Mouse (Mus musculus) limb, embryonic 14.5 days (tissue): ENCODE results near the gene Lst1. TPM values are rescaled to one million over a fixed set of nuclear protein-coding genes. Genes with fewer than 3 reads are reported as not detected.
A peak's percentile ranks its signal among the peaks of the same experiment; 100 is the strongest.

Experiments used
- ATAC-seq: fragments of 200-750 bp; cut with Nextera tagmentation; 2 replicates; pipeline ENCODE4 v1.8.0; 2017; ENCODE audit warnings: low read depth, moderate number of reproducible peaks, moderate TSS enrichment; ENCODE audit not compliant: low FRiP score
- DNase-seq: peaks from one replicate; pipeline ENCODE4 v3.0.0-alpha.2; 2015; ENCODE audit warnings: low spot score
- H3K27ac ChIP-seq: fragments of 300-500 bp; sonication (generic); replicated peaks from 2 replicates; pipeline ENCODE4 v1.5.1; 2014; ENCODE audit warnings: low read depth, mild to moderate bottlenecking, low read length, moderate library complexity, mixed read lengths
- H3K27me3 ChIP-seq: fragments of 300-500 bp; sonication (generic); 2 replicates; pipeline ENCODE4 v1.6.1; 2014; ENCODE audit warnings: low read length, mixed read lengths; ENCODE audit not compliant: control insufficient read depth, insufficient read depth
- H3K36me3 ChIP-seq: fragments of 300-500 bp; sonication (generic); 2 replicates; pipeline ENCODE4 v1.6.1; 2014; ENCODE audit warnings: mild to moderate bottlenecking, low read length, moderate library complexity, mixed read lengths; ENCODE audit not compliant: control insufficient read depth, insufficient read depth
- H3K4me1 ChIP-seq: fragments of 300-500 bp; sonication (generic); 2 replicates; pipeline ENCODE4 v1.6.1; 2014; ENCODE audit warnings: antibody characterized with exemption, low read length, mixed read lengths; ENCODE audit not compliant: control insufficient read depth, insufficient read depth
- H3K4me2 ChIP-seq: fragments of 300-500 bp; sonication (generic); replicated peaks from 2 replicates; pipeline ENCODE4 v1.6.1; 2014; ENCODE audit warnings: low read depth, mild to moderate bottlenecking, low read length, moderate library complexity; ENCODE audit not compliant: severe bottlenecking
- H3K4me3 ChIP-seq: fragments of 300-500 bp; sonication (generic); replicated peaks from 2 replicates; pipeline ENCODE4 v1.5.1; 2014; ENCODE audit warnings: low read length
- H3K9ac ChIP-seq: fragments of 300-500 bp; sonication (generic); 2 replicates; pipeline ENCODE4 v1.6.1; 2014; ENCODE audit warnings: mild to moderate bottlenecking, low read depth, low read length, moderate library complexity; ENCODE audit not compliant: severe bottlenecking
- H3K9me3 ChIP-seq: fragments of 300-500 bp; sonication (generic); 2 replicates; pipeline ENCODE4 v1.6.1; 2016; ENCODE audit warnings: low read length; ENCODE audit not compliant: control insufficient read depth
- POLR2A ChIP-seq: fragments of 200-500 bp; IDR thresholded peaks from 2 replicates; pipeline ENCODE4 v1.8.0; 2012; ENCODE audit warnings: inconsistent platforms, mild to moderate bottlenecking, moderate library complexity, borderline replicate concordance; ENCODE audit not compliant: insufficient read depth, insufficient read length; ENCODE audit errors: extremely low read depth
- WGBS: fragments of 180-500 bp; shearing (Covaris S2); extraction: QIAGEN DNeasy Blood & Tissue Kit; methylation state at CpG from one replicate; pipeline ENCODE4 v1.1.7; 2014; 5-methylcytosine and 5-hydroxymethylcytosine counted together
- polyA plus RNA-seq, 2 experiments: library from polyadenylated mRNA; depleted of rRNA in 1 of 2; stranded (reverse) in 1 of 2; unstranded in 1 of 2; fragments of >200 nt; fragmentation: Nextera tagmentation in 1 of 2; extraction: Ambion mirVana in 1 of 2; gene quantifications; 2 replicates each; pipeline versions ENCODE4 v1.2.1 to v1.2.3; 2012 to 2014

Lst1 gene
- polyA plus RNA-seq, 2 experiments = 21.8 to 29.2 TPM

GRCm38 (mm10) chr17:35165451-35166155, 22.6 kb downstream of the Lst1 start:
- 21% methylated on average over 12 of the region's 12 CpGs for WGBS
- Histone ChIP-seq H3K27me3 (no peaks in the 10 kb centered on the region), H3K4me2 (peak overlapping the region; percentile 48), H3K9ac (peak overlapping the region; percentile 99), H3K4me3 (peak overlapping the region; percentile 99), H3K4me1 (peaks cover 14% of the 10 kb centered on the region), H3K36me3 (peaks cover 21% of the 10 kb centered on the region), H3K9me3 (no peaks in the 10 kb centered on the region), H3K27ac (peak overlapping the region; percentile 96)
- no peak for TF ChIP-seq POLR2A
- no peak for DNase-seq
- ATAC-seq = no peak

DNA sequence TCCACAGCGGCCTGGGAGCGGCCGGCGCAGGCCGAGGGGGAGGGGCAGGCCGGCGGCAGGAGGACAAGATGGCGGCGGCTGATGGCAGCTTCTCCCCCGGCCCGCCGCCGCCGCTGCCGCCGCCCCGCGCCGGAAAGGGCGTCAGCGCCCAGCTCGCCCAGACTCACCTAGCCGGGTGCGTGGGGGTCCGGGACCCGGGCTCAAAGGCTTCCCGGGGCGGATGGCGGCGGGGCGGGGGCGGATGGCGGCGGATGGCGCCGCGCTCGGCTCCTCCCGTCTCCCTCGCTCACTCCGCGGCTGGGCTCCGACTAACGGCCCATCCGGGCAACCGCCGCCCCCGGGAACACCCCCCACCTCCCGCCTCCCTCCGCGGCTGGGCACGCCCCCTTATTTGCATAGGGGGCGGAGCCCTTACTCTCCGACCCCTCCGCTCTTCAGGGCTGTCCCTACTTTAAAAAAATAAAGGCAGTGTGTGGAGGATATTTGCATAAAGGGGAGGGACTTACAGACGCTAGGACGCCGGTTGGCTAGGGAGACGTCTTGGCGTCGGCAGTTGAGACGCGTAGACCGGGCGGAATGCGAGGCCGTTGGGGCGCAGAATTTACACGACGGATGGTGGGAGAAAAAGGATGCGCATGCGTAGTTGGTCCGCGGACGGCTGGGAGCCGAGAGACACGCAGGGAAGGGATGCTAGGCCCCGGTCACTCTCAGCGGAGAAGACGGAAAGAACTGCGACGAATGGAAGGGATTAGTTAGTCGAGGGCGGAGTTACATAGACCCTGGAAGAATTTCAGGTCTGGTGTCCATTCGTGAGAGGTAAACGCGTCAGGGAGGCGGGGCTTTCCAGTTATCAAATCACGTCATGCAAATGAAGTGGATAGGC, 23.4 kb downstream of the Lst1 start, which contains the start of gene Prrc2a:
Prrc2a (minus strand) TSS at position 330 of the 883 bp plus-strand sequence.
- peaks cover 14% of the 10 kb centered on the region for H3K4me1 ChIP-seq
- no peaks in the 10 kb centered on the region for H3K9me3 ChIP-seq
- peaks cover 29% of the 10 kb centered on the region for H3K36me3 ChIP-seq
- H3K27ac ChIP-seq = peak within 1 kb of the TSS; percentile 96
- peak within 1 kb of the TSS; percentile 99 for H3K9ac ChIP-seq
- no peaks in the 10 kb centered on the region for H3K27me3 ChIP-seq
- 0% methylated on average over 46 of the region's 89 CpGs for WGBS
- peak; percentile 96 for ATAC-seq
- peak; percentile 53; the same call in 1 of the 2 replicates for TF ChIP-seq POLR2A
- H3K4me3 ChIP-seq = peak within 1 kb of the TSS; percentile 99
- H3K4me2 ChIP-seq = peak within 1 kb of the TSS; percentile 85
- DNase-seq = peak; percentile 98

- H3K27ac ChIP-seq = peak overlapping the region; percentile 93
- peak overlapping the region; percentile 99 for H3K4me3 ChIP-seq
- TF ChIP-seq POLR2A = no peak
- ATAC-seq (no peak), DNase-seq (no peak)
- peaks cover 14% of the 10 kb centered on the region for H3K4me1 ChIP-seq
- WGBS = 0% methylated on average over 9 of the region's 28 CpGs
- peak overlapping the region; percentile 99 for H3K9ac ChIP-seq
- H3K36me3 ChIP-seq = peaks cover 36% of the 10 kb centered on the region
- no peaks in the 10 kb centered on the region for H3K9me3 ChIP-seq
- no peaks in the 10 kb centered on the region for H3K27me3 ChIP-seq
- peak overlapping the region; percentile 85 for H3K4me2 ChIP-seq
These were observed 24.0 kb downstream of the Lst1 start for GRCm38 (mm10) chr17:35164218-35164567.

- Histone ChIP-seq H3K9ac (peak overlapping the region; percentile 99), H3K36me3 (peaks cover 42% of the 10 kb centered on the region), H3K4me1 (peaks cover 14% of the 10 kb centered on the region), H3K4me3 (peak overlapping the region; percentile 99), H3K4me2 (peak overlapping the region; percentile 85), H3K27ac (peak overlapping the region; percentile 93), H3K9me3 (no peaks in the 10 kb centered on the region), H3K27me3 (no peaks in the 10 kb centered on the region)
- ATAC-seq = no peak
- DNase-seq = no peak
- TF ChIP-seq POLR2A = no peak
- WGBS = 6% methylated on average over 8 of the region's 8 CpGs
These were observed 24.7 kb downstream of the Lst1 start for GRCm38 (mm10) chr17:35163326-35164081.

- H3K4me2 ChIP-seq = peak overlapping the region; percentile 85
- H3K36me3 ChIP-seq = peaks cover 50% of the 10 kb centered on the region
- H3K4me3 ChIP-seq = peak overlapping the region; percentile 99
- H3K9me3 ChIP-seq = no peaks in the 10 kb centered on the region
- WGBS = 48% methylated on average over 12 of the region's 12 CpGs
- no peaks in the 10 kb centered on the region for H3K27me3 ChIP-seq
- H3K4me1 ChIP-seq = peaks cover 14% of the 10 kb centered on the region
- ATAC-seq (no peak), DNase-seq (no peak)
- no peak for TF ChIP-seq POLR2A
- H3K9ac ChIP-seq = peak overlapping the region; percentile 99
- H3K27ac ChIP-seq = 0 out of 2 replicates have a peak overlapping the region, but pooled peaks have one; percentile 6
These were observed 25.5 kb downstream of the Lst1 start for GRCm38 (mm10) chr17:35162730-35163129.
